Mouse (Mus musculus): ENCODE measurements around the gene Gm20521. TPM values are rescaled to one million over a fixed set of nuclear protein-coding genes. Genes with fewer than 3 reads are reported as not detected.

Gene Gm20521
- total RNA-seq, 2 experiments from 2014 or later, result not detected

DNA sequence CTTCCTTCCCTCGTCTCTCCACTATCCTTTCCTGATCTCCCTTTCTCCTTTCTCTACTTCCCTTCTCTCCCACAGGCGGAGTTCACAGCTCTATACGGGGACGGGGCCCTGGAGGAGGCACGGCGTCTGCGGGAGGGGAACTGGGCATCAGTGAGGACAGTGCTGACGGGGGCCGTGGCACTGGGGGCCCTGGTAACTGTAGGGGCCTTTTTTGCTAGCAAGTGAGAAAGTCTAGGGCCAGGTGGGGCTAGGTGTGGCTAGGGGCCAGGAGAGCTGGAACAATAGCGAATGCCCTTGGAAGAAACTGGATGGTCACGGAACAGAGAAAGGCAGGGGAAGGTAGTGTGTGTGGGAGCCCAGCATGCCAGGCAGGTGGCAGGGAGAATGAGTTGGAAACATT, 2.1 kb downstream of the Gm20521 start:
- ATAC-seq (replicated peaks; ENCODE audit: low FRiP score, poor library complexity, severe bottlenecking), result no peak

DNA sequence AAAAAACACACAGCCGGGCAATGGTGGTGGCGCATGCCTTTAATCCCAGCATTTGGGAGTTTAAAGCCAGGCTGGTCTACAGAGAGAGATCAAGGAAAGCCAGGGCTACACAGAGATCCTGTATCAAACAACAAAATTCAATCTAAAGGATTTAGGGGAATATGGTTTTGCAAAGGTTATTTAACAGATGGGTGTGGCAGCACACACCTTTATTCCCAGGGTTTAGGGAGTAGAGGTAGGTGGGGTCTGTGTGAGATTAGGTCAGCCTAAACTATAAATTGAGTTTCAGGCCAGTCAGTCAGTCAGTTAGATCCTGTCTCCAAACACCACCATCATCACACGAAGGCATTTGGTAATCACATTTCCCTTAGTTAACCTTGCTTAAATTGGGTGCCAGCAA, 9.0 kb downstream of the Gm20521 start, which contains the start of gene Pabpn1:
Gene Pabpn1, plus strand, starts transcription at position 301 of the 400 bp plus-strand sequence.
- no peak for ATAC-seq (replicated peaks; ENCODE audit: low FRiP score, poor library complexity, severe bottlenecking)

DNA sequence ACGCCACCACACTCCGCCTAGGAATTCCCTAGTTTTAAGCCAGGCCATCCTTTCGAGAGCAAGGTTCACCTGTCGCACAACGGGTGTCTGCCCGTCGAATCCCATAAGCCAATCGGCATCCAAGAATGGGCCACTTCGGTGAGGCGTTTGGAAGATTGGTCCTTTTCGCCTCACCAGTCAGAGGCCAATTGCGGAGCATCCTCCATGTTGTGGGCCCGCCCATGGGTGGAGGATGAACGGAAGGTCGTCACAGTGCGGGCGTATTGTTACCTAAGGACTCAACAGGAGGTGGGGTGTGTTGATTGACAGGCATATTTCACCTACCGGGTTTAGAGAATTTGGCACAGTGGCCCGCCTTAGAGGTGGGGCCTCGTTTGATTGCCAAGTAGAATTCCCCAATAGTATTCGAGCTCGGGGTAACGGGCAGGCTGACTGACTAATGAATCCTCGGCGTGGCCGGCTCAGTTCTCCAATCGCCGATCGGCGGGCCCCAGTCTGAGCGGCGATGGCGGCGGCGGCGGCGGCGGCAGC, 10.5 kb downstream of the Gm20521 start:
- peak; percentile 97 for ATAC-seq (replicated peaks; ENCODE audit: low FRiP score, poor library complexity, severe bottlenecking)

DNA sequence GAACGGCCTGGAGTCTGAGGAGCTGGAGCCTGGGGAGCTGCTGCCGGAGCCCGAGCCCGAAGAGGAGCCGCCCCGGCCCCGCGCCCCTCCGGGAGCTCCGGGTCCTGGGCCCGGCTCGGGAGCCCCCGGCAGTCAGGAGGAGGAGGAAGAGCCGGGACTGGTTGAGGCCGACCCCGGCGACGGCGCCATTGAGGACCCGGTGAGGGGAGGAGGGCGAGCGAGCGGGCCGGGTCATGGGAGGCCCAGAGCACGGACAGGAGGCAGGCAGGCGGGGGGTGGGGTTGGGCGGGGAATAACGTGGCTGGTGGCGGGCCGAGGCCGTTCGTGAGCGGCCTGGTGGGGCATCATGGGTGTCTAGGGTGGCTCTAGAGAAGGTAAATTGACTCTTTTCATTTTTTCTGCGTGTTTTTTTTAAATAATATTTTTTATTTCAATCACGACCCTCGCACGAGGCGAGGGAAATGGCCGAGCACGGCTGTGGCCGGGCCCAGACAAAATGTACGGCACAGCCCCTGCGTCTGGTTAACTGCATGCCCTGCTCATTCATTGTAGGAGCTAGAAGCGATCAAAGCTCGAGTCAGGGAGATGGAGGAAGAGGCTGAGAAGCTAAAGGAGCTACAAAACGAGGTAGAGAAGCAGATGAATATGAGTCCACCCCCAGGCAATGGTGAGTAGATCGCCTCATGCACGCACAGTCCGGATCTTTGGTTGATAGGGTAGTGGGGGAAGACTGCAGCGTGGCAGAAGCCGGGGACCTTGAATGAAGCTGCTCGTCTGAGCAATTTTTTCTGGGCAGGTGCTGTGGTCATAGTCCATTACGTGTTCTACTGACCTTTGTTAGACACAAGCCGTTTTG, 11.3 kb downstream of the Gm20521 start:
- peak; percentile 36; the same call in 1 of the 2 replicates for ATAC-seq (replicated peaks; ENCODE audit: low FRiP score, poor library complexity, severe bottlenecking)

DNA sequence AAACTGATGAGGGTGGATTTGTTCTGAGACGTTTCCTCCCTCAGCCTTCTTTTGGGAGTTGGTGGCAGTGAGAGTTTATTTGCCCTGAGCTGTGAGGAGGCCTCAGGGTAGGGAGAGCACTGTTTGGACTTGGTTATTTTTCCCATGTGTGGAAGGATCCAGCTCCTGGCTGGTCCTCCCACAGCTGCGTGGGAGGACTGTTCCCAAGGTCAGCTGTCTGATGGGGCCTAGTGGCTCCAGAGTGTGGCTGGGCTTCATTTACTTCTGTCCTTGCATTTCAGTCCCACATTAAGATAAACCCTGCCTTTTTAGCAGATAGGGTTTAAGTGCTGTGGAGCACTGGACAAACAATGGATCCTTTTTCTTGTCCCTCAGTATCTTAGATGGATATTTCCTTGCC, 14.2 kb downstream of the Gm20521 start:
- no peak for ATAC-seq (replicated peaks; ENCODE audit: low FRiP score, poor library complexity, severe bottlenecking)

DNA sequence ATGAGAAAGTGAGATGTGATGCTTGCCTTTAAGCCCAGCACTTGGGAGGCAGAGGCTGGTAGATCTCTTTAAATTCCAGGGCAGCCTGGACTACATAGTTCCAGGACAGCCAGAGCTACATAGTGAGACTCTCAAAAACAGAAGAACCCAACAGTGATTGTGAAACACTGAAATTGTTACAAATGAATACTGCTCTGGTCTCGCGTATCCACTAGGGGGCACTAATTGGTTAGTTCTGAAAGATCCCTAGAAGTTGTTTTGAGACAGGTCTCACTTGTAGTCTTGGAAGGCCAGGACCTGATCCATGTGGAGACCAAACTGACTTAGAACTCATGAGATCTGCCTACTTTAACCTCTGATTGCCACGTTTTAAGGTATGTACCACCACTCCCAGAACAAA, 17.1 kb downstream of the Gm20521 start:
- ATAC-seq (replicated peaks; ENCODE audit: low FRiP score, poor library complexity, severe bottlenecking), result peak; percentile 56; the same call in 1 of the 2 replicates

DNA sequence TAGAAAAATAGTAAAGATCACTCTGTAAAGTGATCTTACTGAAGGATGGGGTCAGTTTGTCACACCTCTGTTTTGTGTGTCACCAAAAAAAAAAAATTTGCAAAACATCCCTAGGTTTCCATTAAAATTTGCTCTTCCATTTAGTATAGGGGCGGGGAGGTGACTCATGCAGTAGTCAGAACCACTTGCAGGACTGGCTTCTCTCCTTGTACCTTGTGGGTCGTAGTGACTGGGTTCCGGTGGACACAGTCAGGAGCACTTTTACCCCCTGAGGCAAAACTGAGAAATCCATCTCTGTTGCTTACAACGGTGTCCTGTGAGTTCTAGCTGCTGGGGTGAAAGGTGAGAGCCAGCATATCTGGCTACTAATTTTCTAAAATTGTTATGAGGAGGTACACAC, 20.4 kb downstream of the Gm20521 start:
- ATAC-seq (replicated peaks; ENCODE audit: low FRiP score, poor library complexity, severe bottlenecking), result no peak

DNA sequence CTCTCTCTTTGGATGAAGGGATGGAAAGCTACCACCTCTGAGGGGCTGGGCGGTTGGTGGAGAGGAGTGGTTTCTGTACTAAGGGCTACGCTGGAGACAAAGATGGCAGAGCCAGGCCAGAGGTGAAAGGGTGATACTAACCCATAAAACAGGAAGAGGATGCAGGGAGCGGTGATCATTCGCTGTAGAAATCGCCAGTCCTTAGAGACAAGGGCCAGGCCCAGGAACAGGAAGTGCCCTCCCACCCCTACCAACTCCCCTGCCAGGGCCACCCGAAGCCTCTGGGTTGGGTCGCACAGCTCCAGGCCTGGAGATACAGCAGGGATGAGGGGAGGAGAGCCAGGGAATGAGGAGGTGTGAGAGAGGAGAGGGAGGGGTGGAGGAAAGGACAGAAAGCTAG, 25.4 kb downstream of the Gm20521 start:
- ATAC-seq (replicated peaks; ENCODE audit: low FRiP score, poor library complexity, severe bottlenecking), result no peak

DNA sequence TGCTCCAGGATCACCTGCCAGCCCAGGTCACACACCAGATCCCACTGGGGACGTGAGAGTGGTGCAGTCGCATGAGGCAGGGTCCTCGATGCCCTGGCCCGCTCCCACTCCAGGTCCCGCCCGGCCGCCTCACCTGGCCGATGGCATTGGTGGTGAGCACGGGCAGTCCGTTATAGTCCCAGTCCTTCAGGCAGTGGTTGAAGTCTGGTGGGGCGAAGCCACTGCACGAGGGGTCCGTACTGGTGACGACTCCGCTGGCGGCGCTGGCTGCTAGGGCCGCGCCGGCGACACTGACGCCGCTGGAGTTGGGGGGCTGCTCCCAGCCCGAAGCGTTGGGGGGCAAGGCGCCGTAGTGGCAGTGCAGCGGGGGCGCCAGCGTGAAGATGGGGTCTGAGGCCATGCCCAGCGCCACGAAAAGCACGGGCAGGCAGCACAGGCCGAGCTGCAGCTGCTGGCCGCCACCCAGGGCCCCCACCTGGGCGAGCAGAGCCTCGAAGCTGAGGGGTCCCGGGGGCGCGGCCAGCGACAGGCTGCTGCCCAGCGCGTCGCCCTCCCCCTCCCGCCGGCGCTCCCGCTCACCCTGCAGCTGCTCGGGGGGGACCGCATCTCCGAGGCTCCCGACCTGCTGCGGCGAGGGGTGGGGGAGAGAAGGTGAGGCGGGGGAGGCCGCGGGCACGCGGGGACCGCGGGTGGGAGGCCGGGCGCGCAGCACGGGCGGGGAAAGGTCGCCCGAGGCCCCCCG, 29.0 kb downstream of the Gm20521 start:
- ATAC-seq (replicated peaks; ENCODE audit: low FRiP score, poor library complexity, severe bottlenecking), result no peak

DNA sequence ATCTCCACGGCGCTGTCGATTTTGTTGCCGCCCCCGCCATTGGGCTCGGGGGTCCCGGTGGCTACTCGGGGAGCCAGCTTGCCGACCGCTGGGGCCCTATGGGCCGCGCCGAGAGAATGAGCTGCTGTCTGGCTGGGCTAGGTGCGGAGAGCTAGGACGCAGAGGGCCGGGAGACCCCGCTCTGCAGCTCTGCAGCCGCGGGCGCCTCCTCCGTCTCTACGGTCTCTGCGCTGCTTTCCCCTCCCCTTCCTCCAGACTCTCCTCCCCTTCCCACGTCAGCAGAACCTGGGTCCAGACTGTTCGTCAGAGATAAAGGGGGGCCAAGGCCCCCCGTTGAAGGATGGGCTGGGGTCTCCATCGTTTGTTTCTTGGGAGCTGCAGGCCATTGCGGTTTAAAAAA, 29.6 kb downstream of the Gm20521 start, which contains the start of gene Slc22a17:
Gene Slc22a17, minus strand, starts transcription at position 247 of the 400 bp plus-strand sequence.
- ATAC-seq (replicated peaks; ENCODE audit: low FRiP score, poor library complexity, severe bottlenecking), result no peak

DNA sequence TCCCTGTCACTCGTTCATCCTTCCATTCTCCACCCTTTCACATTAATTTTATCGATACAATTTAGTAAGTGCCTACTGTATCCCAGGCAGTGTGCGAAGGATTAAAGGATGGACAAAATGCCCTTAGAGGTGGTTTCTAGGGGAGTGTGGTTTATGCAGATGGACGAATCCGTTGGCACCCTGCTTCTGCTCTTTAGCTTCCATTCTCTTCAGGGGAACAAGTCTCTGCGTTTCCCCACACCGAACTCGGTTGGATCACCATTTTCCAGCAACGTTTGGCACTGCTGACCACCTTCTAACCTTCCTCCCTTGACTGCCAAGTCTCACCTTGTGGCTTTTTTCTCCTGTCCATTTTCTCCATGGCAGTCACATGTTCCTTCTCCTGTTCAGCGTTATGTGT, 30.1 kb downstream of the Gm20521 start:
- no peak for ATAC-seq (replicated peaks; ENCODE audit: low FRiP score, poor library complexity, severe bottlenecking)

DNA sequence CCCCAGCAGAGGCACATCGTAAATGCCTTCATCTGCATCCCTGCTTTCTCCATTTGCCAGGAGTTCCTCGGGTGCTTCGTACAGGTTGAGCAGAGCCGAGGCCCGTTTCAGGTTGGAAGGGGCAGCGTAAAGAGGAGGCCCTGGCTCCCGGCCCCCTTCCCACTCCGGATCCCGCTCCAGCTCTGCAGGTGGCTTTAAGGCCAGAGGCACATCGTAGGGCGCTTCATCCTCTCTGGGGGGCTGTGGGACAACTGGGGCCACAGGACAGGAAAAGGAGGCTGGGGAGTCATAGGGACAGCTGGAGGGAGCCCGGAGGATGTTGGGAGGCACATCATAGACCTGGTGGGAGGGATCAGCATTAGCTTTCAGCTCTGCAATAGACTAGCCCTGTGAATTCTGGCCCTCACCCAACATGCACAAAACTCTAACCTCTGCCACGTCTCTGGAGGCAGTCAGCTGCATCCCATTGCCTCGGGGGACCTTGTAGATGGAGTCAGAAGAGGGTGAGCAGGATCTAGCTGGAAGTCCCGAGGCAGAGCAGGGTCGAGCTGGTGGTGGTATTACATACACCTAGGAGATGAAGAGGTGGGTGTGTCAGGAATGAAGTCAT, 36.9 kb downstream of the Gm20521 start:
- no peak for ATAC-seq (replicated peaks; ENCODE audit: low FRiP score, poor library complexity, severe bottlenecking)

DNA sequence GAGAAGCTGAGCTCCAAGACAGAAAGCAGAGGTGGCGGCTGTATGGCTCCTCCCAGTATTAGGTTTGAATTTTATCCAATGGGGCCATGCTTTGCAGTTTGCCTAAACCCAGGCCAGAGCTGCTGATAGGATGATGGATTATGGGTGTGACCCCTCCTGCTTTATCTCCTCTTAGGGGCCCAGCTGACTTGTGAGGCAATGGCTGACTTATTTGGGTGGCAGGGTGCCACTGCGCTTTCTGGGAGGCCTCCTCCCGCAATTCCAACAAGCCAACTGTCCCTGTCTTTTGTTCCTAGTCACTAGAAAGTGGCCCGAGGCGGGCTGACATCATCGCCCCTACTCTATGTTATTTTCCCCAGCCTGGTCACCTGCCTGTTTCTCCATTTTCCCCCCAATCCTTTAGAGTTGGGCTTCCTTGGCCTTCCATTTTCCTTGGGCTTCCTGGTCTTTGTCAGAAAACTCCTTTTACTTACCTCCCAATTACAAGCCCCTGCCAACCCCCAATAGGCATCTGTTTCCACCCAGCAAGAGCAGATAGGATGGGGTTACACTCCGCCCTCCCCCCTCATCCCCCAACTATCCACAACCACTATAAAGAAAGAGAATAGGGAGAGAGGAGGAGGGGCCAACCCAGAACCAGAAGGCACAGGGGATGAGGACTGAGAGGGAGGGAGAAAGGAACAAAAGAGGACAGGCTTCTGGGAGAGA, 41.6 kb downstream of the Gm20521 start:
- ATAC-seq (replicated peaks; ENCODE audit: low FRiP score, poor library complexity, severe bottlenecking), result 0 out of 2 replicates have a peak, but pooled peaks have one; percentile 33

DNA sequence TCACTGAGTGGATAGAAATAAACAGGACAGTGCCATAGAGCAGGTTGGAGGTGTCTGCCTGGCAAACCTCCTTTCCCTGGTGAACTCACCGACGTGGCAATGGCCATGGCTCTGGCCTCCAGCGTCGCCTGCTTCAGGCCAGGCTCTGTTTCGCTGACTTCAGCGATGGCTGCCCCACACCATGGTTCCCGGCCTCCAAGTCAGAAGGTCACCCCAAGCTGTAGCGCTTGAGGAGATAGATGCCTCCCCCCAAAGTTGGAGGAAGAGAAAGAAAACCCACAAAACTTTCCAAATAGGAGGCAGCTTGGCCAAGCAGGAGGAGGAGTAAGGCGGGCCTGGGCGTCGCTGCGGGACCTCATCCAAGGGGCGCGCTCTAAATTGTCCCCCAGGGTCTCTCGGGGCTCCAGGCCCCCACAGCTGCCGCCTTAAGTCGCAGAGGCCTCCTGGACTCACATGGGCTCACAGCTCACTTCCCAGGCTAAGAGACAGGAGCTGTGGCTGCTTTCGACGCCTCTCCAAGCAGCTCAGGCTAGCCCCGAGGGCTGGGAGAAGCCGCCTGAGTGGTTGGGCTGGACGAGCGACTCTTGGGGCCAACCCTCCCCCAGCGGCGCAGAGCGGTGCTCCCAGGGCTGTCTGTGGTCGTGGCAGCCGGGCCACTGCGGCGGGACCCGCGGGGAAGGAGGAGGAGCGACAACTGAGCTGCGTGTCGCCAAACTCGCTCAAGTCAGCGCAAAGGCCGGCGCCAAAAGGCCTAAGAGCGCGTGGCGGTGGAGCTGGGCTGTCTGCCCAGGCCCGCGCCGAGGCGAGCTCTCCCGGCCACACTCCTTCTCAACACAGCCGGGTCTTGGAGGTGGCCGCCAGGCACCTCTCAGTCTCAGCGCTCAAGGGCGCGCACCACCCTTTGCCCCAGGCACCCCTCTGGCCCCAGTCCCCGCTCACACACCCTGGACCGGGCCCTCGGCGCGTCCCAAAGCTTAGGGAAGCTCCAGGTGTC, 42.4 kb downstream of the Gm20521 start, which contains the start of gene Efs:
Gene Efs, minus strand, starts transcription at position 778 of the 994 bp plus-strand sequence.
- ATAC-seq (replicated peaks; ENCODE audit: low FRiP score, poor library complexity, severe bottlenecking), result no peak

DNA sequence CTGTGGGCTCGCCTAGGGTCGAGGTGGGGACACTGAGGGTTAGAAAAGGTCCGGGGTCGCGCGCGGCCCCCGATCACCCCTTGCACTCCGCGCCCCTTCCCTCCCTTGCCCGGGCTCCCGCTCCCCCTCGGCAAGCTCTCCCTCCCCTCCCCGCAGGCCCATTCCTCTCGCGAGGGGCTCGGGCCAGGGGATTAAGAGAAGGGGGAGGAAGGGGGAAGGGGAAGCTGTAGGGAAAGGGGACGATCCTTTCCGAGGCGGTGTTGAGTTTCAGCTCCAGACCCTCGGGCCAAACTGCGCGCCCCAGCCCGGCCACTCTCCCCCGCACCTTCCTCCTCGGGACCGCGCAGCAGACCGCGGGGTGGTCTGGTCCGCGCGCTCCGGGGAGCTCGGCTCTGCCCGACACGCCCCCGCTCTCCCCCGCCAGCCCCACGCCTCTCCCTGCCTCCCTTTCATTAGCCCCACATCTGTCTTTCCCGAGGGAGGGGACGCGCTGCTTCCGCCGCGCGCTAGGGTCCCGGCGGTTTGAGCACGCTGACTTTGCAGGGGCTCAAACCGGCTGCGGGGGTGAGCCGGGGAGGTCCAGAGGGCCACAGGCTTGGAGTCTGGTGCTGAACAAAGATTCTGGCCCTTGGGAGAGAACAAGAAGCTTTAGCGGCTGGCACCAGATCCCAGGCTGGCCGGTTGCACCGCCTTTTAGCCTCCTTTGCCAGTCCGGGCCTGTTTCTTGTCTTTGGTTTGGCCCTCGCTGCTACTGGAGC, 43.3 kb downstream of the Gm20521 start:
- ATAC-seq (replicated peaks; ENCODE audit: low FRiP score, poor library complexity, severe bottlenecking), result no peak

DNA sequence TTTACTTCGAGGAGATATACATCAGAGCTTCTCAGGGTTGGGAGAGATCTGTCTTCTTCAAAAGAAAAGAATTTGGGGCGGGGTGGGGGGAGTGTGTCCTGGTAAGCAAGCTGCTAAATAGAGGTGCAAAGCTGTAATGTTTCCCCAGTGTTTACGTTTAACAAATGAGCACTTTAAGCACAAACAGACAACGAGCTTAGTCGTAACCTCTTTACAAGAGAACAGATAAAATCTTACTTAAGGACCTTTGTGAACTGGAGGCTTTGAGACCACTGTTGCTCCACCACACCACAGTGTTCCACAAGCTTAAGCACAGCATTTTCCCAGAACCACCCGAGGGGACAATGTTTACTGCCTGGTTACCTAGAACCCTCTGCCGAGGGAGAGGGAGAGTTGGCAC, 44.1 kb downstream of the Gm20521 start:
- no peak for ATAC-seq (replicated peaks; ENCODE audit: low FRiP score, poor library complexity, severe bottlenecking)

DNA sequence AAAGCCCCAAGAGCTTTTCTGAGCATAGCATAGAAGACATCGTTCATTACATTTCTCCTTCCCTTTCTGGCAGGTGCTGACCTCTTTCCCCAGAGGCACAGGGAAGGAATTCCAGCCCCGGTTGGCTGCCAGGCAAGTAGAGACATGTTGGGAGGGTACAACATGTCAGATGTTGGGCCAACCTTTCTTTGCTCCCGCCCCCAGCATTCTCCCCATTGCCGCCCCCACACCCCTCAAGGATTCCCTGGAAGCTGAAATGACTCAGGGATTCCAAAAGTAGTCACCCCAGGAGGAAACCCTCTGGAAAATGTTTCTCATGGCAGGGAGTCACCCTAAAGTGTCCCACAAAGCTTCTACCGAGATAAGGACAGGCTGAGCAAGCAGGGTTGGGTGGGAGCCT, 46.6 kb downstream of the Gm20521 start:
- no peak for ATAC-seq (replicated peaks; ENCODE audit: low FRiP score, poor library complexity, severe bottlenecking)

DNA sequence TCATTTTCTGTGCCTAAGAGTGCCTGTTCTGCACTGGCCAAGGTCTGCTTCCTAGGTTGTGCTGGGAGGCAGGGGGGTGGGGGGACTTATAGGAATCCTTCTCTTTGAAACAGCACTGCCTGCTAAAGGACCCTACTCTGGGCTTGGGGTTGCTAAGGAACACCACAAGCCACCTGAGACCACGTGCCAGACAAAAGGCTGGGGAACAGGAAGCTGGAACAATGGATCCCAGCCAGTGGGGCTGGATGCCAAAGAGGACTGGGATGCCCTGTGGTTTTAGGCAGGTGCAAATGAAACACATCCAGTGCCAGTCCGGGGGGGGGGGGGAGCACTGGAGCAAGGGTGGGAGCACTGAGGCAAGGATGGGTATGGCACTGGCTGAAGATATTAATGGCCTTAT, 47.2 kb downstream of the Gm20521 start:
- no peak for ATAC-seq (replicated peaks; ENCODE audit: low FRiP score, poor library complexity, severe bottlenecking)

Measured in erythroid progenitor cell, adult 5-6 weeks (primary cell).